Mouse (Mus musculus) G1E (cell line): ENCODE measurements around the gene D5Ertd579e.

ENCODE experiments used
- CTCF ChIP-seq: IDR thresholded peaks from 2 replicates; pipeline ENCODE4 v1.5.1; 2012; ENCODE audit warnings: low read depth, low read length, inconsistent platforms, mixed read lengths
- TAL1 ChIP-seq: conservative IDR thresholded peaks from 2 replicates; pipeline ENCODE4 v1.6.1; 2012; ENCODE audit warnings: low read depth, low read length, inconsistent platforms, mixed read lengths

DNA sequence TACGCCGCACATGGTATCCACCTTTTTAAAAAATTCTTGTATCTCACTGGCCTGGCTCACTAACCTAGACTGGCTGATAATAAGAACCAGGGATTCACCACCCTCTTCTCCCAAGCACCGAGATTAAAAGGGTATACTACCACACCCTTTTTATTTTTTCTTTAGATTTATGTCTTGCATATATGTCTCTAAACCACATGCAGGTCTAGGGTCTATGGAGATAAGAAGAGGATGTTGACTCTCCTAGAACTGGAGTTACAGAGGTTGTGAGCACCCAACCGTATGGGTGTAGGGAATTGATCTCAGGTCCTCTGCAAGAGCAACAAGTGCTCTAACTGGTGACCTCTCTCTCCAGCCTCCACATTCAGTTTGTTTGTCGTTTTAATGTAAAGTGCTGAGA lies 17.9 kb downstream of the D5Ertd579e start:
- TF ChIP-seq CTCF (no peak), TAL1 (no peak)
